Comparison of ENCODE assay signal across 21 mouse cellular contexts in genomic region chr9:94407671-94408070, GRCm38 (mm10).
"Had no signal": no experiment of that assay in that cellular context is flagged by ENCODE, and none has a peak within 500 bp of the region (broad histone marks: within the 10 kb centered on the region; RNA-seq: fewer than 3 reads in every experiment).

No protein-coding gene starts in this region.

- H3K36me3 ChIP-seq: limb, embryonic 12.5 days; limb, embryonic 15.5 days; neural tube, embryonic 12.5 days; neural tube, embryonic 15.5 days had no signal

- H3K9me3 ChIP-seq: limb, embryonic 12.5 days; limb, embryonic 15.5 days; neural tube, embryonic 12.5 days; neural tube, embryonic 15.5 days had no signal

- H3K4me3 ChIP-seq: layer of hippocampus, adult 2 months; limb, embryonic 12.5 days; limb, embryonic 15.5 days; neural tube, embryonic 12.5 days; neural tube, embryonic 15.5 days had no signal

- H3K27ac ChIP-seq: layer of hippocampus, adult 2 months; limb, embryonic 12.5 days; limb, embryonic 15.5 days; liver, embryonic 14.5 days; neural tube, embryonic 12.5 days; neural tube, embryonic 15.5 days; stomach, postnatal 0 days had no signal

- DNase-seq: kidney, adult 8-10 months; layer of hippocampus, adult 9-11 months; liver, postnatal 0 days; lung, postnatal 14 days; lung, postnatal 4 days; midbrain, embryonic 14.5 days; right cerebral cortex, adult 18-20 months; right cerebral cortex, postnatal 14 days; right cerebral cortex, postnatal 4 days; thymus, adult 2 months; thymus, postnatal 14 days; thymus, postnatal 4 days had no signal

- H3K4me1 ChIP-seq: neural tube, embryonic 12.5 days had no signal

- H3K27me3 ChIP-seq: limb, embryonic 12.5 days; limb, embryonic 15.5 days; neural tube, embryonic 12.5 days; neural tube, embryonic 15.5 days had no signal

- H3K9ac ChIP-seq: limb, embryonic 12.5 days; limb, embryonic 15.5 days; liver, embryonic 14.5 days; liver, postnatal 0 days; neural tube, embryonic 12.5 days; neural tube, embryonic 15.5 days had no signal

- ATAC-seq: intestine, postnatal 0 days; liver, postnatal 0 days had no signal

- H3K4me2 ChIP-seq: limb, embryonic 12.5 days; limb, embryonic 15.5 days; liver, embryonic 11.5 days; neural tube, embryonic 12.5 days; neural tube, embryonic 15.5 days had no signal
